Mouse (Mus musculus) 3T3-L1 (cell line): ENCODE data around the gene Erich6b.
A peak's percentile ranks its signal among the peaks of the same experiment; 100 is the strongest.

ENCODE experiments used
- DNase-seq: peaks from one replicate; pipeline ENCODE4 v3.0.0-alpha.2; 2015; ENCODE audit warnings: low read depth, low spot score

The Erich6b gene

GRCm38 (mm10) chr14:75706647-75707046, 64.6 kb downstream of the Erich6b start:
- no peak for DNase-seq

- no peak for DNase-seq
Observed at GRCm38 (mm10) chr14:75707771-75708170, 65.7 kb downstream of the Erich6b start.

DNA sequence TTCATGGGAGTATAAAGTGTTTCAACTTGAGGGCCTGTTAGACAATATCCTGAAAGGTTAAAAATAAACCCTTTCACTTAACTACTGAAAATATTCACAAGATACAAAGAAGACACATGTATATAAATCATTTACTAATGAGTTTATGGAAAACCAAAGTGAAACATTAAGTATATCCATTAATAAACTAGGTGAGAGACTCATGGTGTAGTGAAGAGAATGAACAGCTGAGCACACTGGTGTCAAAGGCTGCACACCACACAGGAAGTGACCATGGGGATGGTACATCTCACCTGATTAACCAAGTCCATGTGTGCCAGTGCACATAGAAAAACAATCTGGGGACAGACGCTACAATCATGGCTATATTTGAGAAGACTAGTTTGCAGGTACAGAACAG, 66.9 kb downstream of the Erich6b start:
- DNase-seq: no peak

GRCm38 (mm10) chr14:75711731-75712130, 69.7 kb downstream of the Erich6b start:
- no peak for DNase-seq

DNA sequence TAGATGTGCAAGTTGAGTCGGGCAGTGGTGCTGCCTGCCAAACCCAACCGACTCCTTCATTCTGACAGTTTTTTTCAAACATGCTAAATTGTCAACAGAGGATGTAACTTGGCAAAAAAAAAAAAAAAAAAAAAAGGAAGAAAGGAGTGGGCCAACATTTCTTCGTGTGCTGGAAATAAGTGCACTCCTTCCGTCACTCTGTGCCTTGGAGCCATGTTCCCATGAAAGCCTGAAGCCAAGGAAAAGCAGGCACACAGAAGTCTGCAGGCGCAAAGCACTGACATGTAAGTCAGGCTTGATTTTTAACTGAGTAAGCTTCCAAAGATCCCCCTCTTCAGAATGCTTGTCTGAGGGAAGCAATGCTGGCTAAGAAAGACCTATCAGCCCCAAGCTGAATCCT, 70.6 kb downstream of the Erich6b start:
- no peak for DNase-seq

- DNase-seq: peak; percentile 21
Observed at GRCm38 (mm10) chr14:75713661-75714060, 71.6 kb downstream of the Erich6b start.

DNA sequence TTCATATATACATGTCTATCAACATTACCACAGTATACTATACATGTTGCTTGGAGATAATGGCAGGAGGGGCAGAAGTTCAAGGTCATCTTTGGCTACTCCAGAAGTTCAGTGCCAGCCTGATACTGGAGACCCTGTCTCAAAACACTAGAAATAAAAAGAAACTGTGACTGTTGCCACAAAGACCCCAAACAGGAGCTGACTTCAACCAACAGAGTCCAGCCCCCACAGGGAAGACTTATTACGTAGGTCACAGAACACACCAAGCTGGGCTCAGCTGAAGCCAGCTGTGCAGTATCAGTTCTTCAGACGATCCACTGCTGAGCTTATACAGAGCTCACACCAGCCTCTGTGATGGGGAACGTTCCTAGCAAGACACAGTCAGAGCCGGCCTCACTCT, 74.4 kb downstream of the Erich6b start:
- DNase-seq: no peak
